Mouse (Mus musculus) brown adipose tissue, adult 24 weeks (tissue): Measurements from ENCODE around the gene Kcnip3. TPM values are rescaled to one million over a fixed set of nuclear protein-coding genes. Genes with fewer than 3 reads are reported as not detected.

Experiments used
- H3K27ac ChIP-seq: fragments of 200-500 bp; replicated peaks from 2 replicates; pipeline ENCODE4 v1.5.1; 2012; ENCODE audit warnings: low read depth, mild to moderate bottlenecking, low read length
- H3K4me1 ChIP-seq: fragments of 200-500 bp; 2 replicates; pipeline ENCODE4 v1.6.1; 2012; ENCODE audit warnings: low read length, mixed read lengths; ENCODE audit not compliant: control insufficient read depth, insufficient read depth, insufficient read length
- H3K4me3 ChIP-seq: fragments of 200-500 bp; 2 replicates; pipeline ENCODE4 v1.5.1; 2012; ENCODE audit warnings: low read depth, mild to moderate bottlenecking, low read length, moderate library complexity; ENCODE audit not compliant: insufficient read depth
- polyA plus RNA-seq: library from polyadenylated mRNA; stranded (reverse); fragments of >200 nt; gene quantifications from 2 replicates; pipeline ENCODE4 v1.2.4, GENCODE M21; 2012; ENCODE audit not compliant: missing spikeins, insufficient read depth, insufficient read length

Kcnip3 gene
- polyA plus RNA-seq, 1 experiment, result 0.63 TPM

- H3K4me3 ChIP-seq, result no peak overlapping the region
- H3K27ac ChIP-seq, result no peak overlapping the region; the same call in 1 of the 2 replicates
- peaks cover 7% of the 10 kb centered on the region for H3K4me1 ChIP-seq
These were observed 2.2 kb upstream of the Kcnip3 start for GRCm38 (mm10) chr2:127523950-127524729.

GRCm38 (mm10) chr2:127521172-127522005 lies 505 bp downstream of the Kcnip3 start:
- H3K4me1 ChIP-seq, result peaks cover 7% of the 10 kb centered on the region
- H3K4me3 ChIP-seq, result no peak overlapping the region
- no peak overlapping the region for H3K27ac ChIP-seq

DNA sequence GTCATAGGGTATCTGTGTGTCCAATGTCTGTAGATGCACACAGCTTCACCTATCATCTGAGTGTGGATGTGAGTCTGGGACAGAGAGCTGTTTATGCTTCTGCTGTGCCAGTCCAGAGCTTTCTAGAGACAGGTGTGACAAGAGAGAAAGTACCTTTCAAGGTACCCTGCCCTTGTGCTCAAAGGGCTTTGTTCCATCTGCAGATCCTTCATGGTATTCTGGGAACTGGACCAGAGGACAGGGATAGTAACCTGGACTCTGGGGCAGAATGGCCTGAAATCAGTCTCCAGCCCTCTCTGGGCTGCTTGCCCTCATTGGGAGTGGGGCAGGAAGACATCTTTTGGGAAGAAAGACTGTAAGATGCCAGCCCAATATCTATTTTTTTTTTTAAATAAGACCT lies 1.8 kb downstream of the Kcnip3 start:
- H3K27ac ChIP-seq, result no peak overlapping the region
- no peak overlapping the region for H3K4me3 ChIP-seq
- H3K4me1 ChIP-seq, result peaks cover 7% of the 10 kb centered on the region

- no peak overlapping the region for H3K4me3 ChIP-seq
- no peak overlapping the region for H3K27ac ChIP-seq
- peaks cover 7% of the 10 kb centered on the region for H3K4me1 ChIP-seq
These were observed 2.6 kb downstream of the Kcnip3 start for GRCm38 (mm10) chr2:127519308-127519707.

DNA sequence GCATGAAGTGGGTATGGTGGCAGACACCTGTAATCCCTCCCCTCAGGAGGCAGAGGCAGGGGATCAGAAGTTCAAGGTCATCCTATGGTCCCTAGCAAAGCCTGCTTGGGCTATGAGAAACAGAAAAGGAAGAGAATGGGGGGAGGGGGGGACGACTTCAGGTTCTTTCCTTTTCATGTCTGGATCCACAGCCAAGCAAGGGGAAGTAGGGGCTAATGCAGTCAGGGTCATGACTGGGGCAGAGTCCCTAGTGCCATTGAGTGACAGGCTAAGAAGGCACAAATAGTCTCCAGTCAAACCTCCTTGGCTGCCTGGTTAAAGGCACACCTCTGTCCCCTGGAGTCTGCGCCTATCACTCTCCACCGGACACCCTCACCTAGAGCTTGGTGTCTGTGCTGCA lies 3.1 kb downstream of the Kcnip3 start:
- Histone ChIP-seq H3K27ac (no peak overlapping the region), H3K4me3 (no peak overlapping the region), H3K4me1 (peaks cover 2% of the 10 kb centered on the region; the same call in 1 of the 2 replicates)

DNA sequence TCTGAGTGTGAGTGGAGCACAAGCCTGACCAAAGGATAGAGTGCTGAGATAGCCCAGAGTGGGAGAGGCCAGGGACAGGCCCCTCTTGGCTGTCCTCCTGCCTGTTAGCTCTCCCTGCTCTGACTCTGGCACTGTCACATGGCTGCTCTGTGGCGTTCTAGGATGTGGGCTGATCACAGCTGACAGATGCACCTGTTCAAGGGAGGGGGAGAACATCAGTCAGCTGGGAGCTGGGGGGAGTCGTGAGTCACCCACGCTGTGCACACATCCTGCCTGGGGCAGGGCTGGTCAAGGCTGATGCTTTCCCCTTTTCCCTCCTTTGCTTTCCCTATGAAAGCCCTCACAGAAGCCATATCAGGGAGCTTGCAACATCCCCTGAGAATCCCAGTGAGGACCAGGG lies 3.6 kb downstream of the Kcnip3 start:
- Histone ChIP-seq H3K4me1 (no peaks in the 10 kb centered on the region), H3K27ac (no peak overlapping the region), H3K4me3 (no peak overlapping the region)

- Histone ChIP-seq H3K27ac (no peak overlapping the region), H3K4me1 (no peaks in the 10 kb centered on the region), H3K4me3 (no peak overlapping the region)
These were observed 4.8 kb downstream of the Kcnip3 start for GRCm38 (mm10) chr2:127517081-127517480.

GRCm38 (mm10) chr2:127514380-127515124 lies 7.3 kb downstream of the Kcnip3 start:
- Histone ChIP-seq H3K4me3 (no peak overlapping the region), H3K4me1 (no peaks in the 10 kb centered on the region), H3K27ac (no peak overlapping the region)

DNA sequence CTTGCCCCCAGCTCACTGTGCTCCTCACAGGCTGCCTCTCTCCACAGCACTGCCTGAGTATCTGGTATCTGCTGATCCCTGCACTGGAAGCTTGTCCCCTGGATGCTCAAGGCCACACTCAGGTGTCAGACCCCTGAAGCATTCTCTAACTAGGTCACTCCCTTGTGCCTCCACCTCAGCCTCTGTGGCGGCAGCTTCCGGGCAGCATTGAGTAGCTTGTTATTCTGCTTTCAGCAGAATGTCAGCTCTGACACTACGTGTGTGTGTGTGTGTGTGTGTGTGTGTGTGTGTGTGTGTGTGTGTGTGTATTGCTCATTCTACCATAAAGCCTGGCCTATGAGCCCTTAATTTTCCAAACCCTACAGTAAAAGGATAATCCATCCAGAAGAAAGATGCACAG lies 8.7 kb downstream of the Kcnip3 start:
- no peaks in the 10 kb centered on the region for H3K4me1 ChIP-seq
- H3K27ac ChIP-seq, result no peak overlapping the region

DNA sequence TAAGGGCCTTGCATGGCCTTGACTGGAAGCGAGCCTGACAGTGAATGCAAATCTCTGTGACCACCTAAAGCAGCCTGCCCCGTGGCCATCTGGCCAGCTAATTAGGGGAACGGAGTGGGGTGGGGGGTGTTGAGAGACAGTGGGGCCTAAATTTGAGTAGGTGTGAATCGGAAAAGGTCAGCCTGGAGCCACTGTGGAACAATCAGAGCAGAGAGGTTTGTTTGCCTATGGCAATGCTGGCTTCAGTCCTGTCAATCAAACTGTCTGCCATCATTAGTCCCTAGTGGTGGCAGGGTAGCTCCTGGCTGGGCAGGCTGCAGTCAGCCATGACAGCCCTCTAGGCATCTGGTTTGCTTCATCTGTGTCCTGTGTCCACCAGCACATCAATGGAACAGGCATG lies 10.5 kb downstream of the Kcnip3 start:
- Histone ChIP-seq H3K4me3 (no peak overlapping the region), H3K27ac (no peak overlapping the region), H3K4me1 (no peaks in the 10 kb centered on the region)

More for the DNA sequence above, 8.7 kb downstream of the Kcnip3 start:
- no peak overlapping the region for H3K4me3 ChIP-seq

DNA sequence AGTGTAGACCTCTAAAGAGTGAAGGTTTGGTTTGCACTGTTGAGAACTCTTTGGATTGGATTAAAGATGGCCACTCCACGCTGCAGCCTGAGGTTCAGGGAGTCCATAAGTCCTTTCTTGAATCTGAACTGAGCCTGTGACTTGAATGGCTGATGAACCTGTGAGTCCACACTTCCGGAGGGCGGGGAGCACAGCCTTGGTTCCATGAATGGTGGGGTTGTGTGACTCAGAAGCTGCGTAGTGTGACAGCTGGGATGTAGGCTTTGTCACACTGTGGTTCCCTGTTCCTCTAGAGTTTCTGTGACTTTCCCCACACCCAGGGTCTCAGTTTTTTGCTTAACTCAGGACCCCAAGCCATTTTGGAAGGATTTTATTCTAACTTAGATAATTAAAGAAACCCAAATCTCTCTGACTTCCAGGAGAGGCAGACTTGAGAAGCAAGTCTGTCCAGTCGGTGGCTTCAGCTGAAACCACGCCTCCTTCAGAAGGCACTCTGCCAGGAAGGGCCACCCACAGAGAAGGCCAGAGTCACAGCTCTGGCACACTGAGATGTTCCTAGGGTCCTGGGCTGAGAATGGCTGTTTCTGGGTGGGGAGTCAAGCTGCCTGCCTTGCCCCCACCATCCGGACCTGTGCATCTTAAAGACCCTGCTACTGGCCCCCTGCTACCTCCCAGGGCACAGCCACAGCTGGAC lies 13.8 kb downstream of the Kcnip3 start:
- Histone ChIP-seq H3K27ac (no peak overlapping the region), H3K4me3 (no peak overlapping the region)

DNA sequence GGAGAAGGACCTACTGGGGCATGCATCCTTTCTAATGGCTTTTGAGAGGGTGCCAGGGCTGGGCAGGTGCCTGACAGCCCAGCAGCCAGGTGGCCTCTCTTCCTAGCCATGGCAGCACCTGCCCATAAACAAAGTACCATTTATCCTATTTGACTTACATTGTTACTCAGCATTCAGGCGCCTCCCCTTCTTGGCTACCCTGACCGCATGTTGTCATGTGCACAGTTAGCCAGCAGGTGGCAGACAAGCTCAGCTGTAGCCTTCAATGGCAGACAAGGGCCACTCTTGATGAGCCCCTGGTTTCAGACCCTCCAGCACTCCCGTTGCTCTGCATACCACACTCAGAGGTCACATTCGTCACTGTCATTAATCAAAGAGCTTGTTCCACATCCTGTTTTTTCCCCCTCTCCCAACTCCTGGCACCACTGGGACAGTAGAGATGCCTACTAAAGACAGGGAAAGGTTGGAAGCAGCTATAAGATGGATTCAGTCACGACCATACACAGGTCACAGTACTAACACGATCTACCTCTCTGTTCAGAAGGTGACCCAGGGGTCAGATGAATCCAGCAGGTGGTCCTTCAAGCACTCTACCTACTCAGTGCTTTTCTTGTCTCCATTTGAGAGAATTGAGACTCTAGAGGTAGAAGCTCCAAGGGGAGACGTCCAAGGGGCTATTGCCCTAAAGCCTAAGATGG lies 14.7 kb downstream of the Kcnip3 start:
- Histone ChIP-seq H3K4me3 (no peak overlapping the region), H3K4me1 (no peaks in the 10 kb centered on the region), H3K27ac (no peak overlapping the region)

More for the DNA sequence above, 13.8 kb downstream of the Kcnip3 start:
- no peaks in the 10 kb centered on the region for H3K4me1 ChIP-seq

GRCm38 (mm10) chr2:127506131-127506632 lies 15.7 kb downstream of the Kcnip3 start:
- Histone ChIP-seq H3K27ac (no peak overlapping the region), H3K4me1 (no peaks in the 10 kb centered on the region), H3K4me3 (no peak overlapping the region)

- H3K4me3 ChIP-seq, result no peak overlapping the region
- no peaks in the 10 kb centered on the region for H3K4me1 ChIP-seq
These were observed 16.7 kb downstream of the Kcnip3 start for GRCm38 (mm10) chr2:127505196-127505595.

More at GRCm38 (mm10) chr2:127505196-127505595, 16.7 kb downstream of the Kcnip3 start:
- H3K27ac ChIP-seq, result no peak overlapping the region
